Mouse (Mus musculus) liver, embryonic 13.5 days (tissue): ENCODE results near the gene Ube2o. TPM values are rescaled to one million over a fixed set of nuclear protein-coding genes. Genes with fewer than 3 reads are reported as not detected.

Experiments
- ATAC-seq: fragments of 200-750 bp; cut with Nextera tagmentation; 2 replicates; pipeline ENCODE4 v1.8.0; 2017; ENCODE audit warnings: low read depth, mild to moderate bottlenecking, moderate number of reproducible peaks, moderate library complexity
- DNase-seq: peaks from one replicate; pipeline ENCODE4 v3.0.0; 2022
- H3K27ac ChIP-seq: fragments of 300-500 bp; sonication (generic); 2 replicates; pipeline ENCODE4 v1.5.1; 2015; ENCODE audit warnings: moderate library complexity, mild to moderate bottlenecking, inconsistent platforms
- H3K27me3 ChIP-seq: fragments of 300-500 bp; sonication (generic); 2 replicates; pipeline ENCODE4 v1.6.1; 2015; ENCODE audit warnings: mild to moderate bottlenecking, inconsistent platforms
- H3K36me3 ChIP-seq: fragments of 300-500 bp; sonication (generic); 2 replicates; pipeline ENCODE4 v1.6.1; 2015; ENCODE audit warnings: mild to moderate bottlenecking, inconsistent platforms
- H3K4me1 ChIP-seq: fragments of 300-500 bp; sonication (generic); replicated peaks from 2 replicates; pipeline ENCODE4 v1.6.1; 2015; ENCODE audit warnings: inconsistent platforms
- H3K4me2 ChIP-seq: fragments of 300-500 bp; sonication (generic); 2 replicates; pipeline ENCODE4 v1.6.1; 2015; ENCODE audit warnings: inconsistent platforms, mild to moderate bottlenecking, moderate library complexity
- H3K4me3 ChIP-seq: fragments of 300-500 bp; sonication (generic); replicated peaks from 2 replicates; pipeline ENCODE4 v1.5.1; 2015; ENCODE audit warnings: mild to moderate bottlenecking, inconsistent platforms
- H3K9ac ChIP-seq: fragments of 300-500 bp; sonication (generic); 2 replicates; pipeline ENCODE4 v1.6.1; 2015; ENCODE audit warnings: mild to moderate bottlenecking, inconsistent platforms
- H3K9me3 ChIP-seq: fragments of 300-500 bp; sonication (generic); replicated peaks from 2 replicates; pipeline ENCODE4 v1.6.1; 2016; ENCODE audit warnings: inconsistent platforms
- WGBS: fragments of 180-500 bp; shearing (Covaris S2); methylation state at CpG from one replicate; pipeline ENCODE4 v1.1.7; 2015; ENCODE audit not compliant: insufficient replicate concordance; 5-methylcytosine and 5-hydroxymethylcytosine counted together
- polyA plus RNA-seq: library from polyadenylated mRNA; unstranded; fragments of >200 nt; fragmentation: Nextera tagmentation; extraction: Ambion mirVana; gene quantifications from 2 replicates; pipeline ENCODE4 v1.2.1, GENCODE M21; 2015

Ube2o gene
- polyA plus RNA-seq, 1 experiment from 2014 or later = 22.1 TPM

DNA sequence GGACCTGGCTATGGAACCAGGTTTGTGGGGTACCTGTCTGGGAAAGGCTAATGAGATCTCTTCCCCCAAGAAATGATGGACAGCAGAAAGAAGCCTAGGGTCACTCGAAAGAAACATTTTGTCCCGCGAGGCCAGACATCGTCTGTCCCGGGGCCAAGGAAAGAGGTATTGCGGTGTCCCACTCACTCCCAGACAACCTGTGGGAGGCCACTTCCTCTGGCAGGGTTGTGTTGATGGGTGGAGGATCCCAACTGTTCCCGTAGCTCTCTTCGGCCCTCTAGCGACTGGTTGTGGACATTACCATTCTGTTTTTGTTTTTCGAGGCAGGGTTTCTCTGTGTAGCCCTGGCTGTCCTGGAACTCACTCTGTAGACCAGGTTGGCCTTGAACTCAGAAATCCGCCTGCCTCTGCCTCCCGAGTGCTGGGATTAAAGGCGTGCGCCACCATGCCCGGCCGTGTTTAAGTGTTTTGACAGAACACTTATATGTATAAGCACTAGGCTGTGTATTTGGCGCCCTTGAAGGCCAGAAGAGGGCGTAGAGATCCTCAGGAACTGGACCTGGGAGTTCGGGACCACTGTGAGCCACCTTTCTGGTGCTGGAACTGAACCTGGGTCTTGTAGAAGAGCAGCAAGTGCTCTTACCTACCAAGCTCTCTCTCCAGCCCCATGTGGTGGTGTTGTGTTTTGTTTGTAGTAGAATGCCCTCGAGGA lies 46.9 kb downstream of the Ube2o start:
- Histone ChIP-seq H3K27me3 (peaks cover 44% of the 10 kb centered on the region), H3K27ac (peak overlapping the region; percentile 98), H3K4me2 (peak overlapping the region; percentile 95), H3K4me1 (peaks cover 89% of the 10 kb centered on the region), H3K4me3 (peak overlapping the region; percentile 71), H3K36me3 (peaks cover 44% of the 10 kb centered on the region), H3K9ac (peak overlapping the region; percentile 91), H3K9me3 (no peaks in the 10 kb centered on the region)
- WGBS = 14% methylated on average over 20 of the region's 20 CpGs
- DNase-seq (peak; percentile 82), ATAC-seq (peak; percentile 79)

DNA sequence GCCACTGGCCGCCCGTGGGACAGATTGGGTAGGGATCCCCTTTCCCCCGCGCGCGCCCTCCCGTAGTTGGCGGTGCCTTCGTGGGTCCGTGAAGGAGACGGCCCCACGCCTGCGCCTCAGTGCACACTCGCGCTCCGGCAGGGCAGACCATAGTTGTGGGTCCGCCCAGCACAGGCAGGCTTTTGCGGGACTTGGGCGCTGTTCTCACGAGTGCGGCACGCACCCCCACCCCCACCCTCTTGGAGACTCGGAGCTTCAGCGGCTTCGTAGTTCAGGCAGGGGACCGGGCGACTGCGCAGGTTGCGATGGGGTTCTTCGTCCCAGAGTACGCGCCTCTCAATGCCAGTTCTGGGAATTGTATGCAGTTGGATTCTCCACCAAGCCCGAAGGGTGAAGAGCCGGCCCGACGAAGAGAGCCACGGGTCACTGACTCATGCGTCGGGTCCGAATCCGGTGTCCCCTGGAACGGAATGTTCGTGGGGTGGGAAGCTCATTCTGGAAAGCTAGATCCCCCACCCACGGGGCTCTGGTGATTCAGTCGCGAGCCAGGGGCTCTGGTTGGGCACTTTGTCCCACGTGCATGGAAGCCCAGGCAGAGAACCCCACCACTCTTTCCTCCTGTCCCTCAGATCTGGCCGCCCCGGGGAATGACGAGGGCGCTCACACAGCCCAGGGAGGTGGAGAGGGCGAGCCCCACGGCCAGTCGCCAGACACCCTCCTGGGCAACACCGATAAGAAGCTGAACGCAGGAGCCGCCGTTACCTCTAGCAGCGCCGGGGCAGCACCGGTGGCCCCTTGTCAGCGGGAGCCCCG lies 47.7 kb downstream of the Ube2o start:
- no peaks in the 10 kb centered on the region for H3K9me3 ChIP-seq
- ATAC-seq (peak; percentile 86), DNase-seq (peak; percentile 89)
- peaks cover 45% of the 10 kb centered on the region for H3K27me3 ChIP-seq
- peak overlapping the region; percentile 95 for H3K4me2 ChIP-seq
- H3K9ac ChIP-seq = peak overlapping the region; percentile 91
- peaks cover 36% of the 10 kb centered on the region for H3K36me3 ChIP-seq
- WGBS = 1% methylated on average over 63 of the region's 63 CpGs
- H3K4me1 ChIP-seq = peaks cover 81% of the 10 kb centered on the region
- peak overlapping the region; percentile 71 for H3K4me3 ChIP-seq
- H3K27ac ChIP-seq = peak overlapping the region; percentile 98

GRCm38 (mm10) chr11:116532810-116533338 lies 48.4 kb downstream of the Ube2o start:
- Histone ChIP-seq H3K4me2 (peak overlapping the region; percentile 95), H3K4me1 (peaks cover 75% of the 10 kb centered on the region), H3K4me3 (peak overlapping the region; percentile 71), H3K36me3 (peaks cover 29% of the 10 kb centered on the region), H3K27ac (peak overlapping the region; percentile 98), H3K9me3 (no peaks in the 10 kb centered on the region), H3K27me3 (peaks cover 52% of the 10 kb centered on the region), H3K9ac (peak overlapping the region; percentile 91)
- WGBS = under 1% methylated on average over 50 of the region's 50 CpGs
- ATAC-seq (peak; percentile 56), DNase-seq (peak; percentile 77)

- peak overlapping the region; percentile 95 for H3K4me2 ChIP-seq
- peaks cover 57% of the 10 kb centered on the region for H3K27me3 ChIP-seq
- H3K9ac ChIP-seq = peak overlapping the region; percentile 91
- no peaks in the 10 kb centered on the region for H3K9me3 ChIP-seq
- ATAC-seq (no peak), DNase-seq (peak; percentile 71)
- H3K4me1 ChIP-seq = peaks cover 69% of the 10 kb centered on the region
- peak overlapping the region; percentile 98 for H3K27ac ChIP-seq
- H3K4me3 ChIP-seq = peak overlapping the region; percentile 71
- peaks cover 24% of the 10 kb centered on the region for H3K36me3 ChIP-seq
- under 1% methylated on average over 30 of the region's 30 CpGs for WGBS
Measured at GRCm38 (mm10) chr11:116532262-116532809, 48.9 kb downstream of the Ube2o start.

- H3K9ac ChIP-seq = peak overlapping the region; percentile 91
- H3K4me3 ChIP-seq = peak overlapping the region; percentile 71
- H3K9me3 ChIP-seq = no peaks in the 10 kb centered on the region
- H3K4me1 ChIP-seq = peaks cover 62% of the 10 kb centered on the region
- ATAC-seq (no peak), DNase-seq (peak; percentile 45)
- H3K4me2 ChIP-seq = peak overlapping the region; percentile 95
- peak overlapping the region; percentile 98 for H3K27ac ChIP-seq
- peaks cover 63% of the 10 kb centered on the region for H3K27me3 ChIP-seq
- peaks cover 17% of the 10 kb centered on the region for H3K36me3 ChIP-seq
- WGBS = 3% methylated on average over 48 of the region's 48 CpGs
Measured at GRCm38 (mm10) chr11:116531371-116532191, 49.7 kb downstream of the Ube2o start.

DNA sequence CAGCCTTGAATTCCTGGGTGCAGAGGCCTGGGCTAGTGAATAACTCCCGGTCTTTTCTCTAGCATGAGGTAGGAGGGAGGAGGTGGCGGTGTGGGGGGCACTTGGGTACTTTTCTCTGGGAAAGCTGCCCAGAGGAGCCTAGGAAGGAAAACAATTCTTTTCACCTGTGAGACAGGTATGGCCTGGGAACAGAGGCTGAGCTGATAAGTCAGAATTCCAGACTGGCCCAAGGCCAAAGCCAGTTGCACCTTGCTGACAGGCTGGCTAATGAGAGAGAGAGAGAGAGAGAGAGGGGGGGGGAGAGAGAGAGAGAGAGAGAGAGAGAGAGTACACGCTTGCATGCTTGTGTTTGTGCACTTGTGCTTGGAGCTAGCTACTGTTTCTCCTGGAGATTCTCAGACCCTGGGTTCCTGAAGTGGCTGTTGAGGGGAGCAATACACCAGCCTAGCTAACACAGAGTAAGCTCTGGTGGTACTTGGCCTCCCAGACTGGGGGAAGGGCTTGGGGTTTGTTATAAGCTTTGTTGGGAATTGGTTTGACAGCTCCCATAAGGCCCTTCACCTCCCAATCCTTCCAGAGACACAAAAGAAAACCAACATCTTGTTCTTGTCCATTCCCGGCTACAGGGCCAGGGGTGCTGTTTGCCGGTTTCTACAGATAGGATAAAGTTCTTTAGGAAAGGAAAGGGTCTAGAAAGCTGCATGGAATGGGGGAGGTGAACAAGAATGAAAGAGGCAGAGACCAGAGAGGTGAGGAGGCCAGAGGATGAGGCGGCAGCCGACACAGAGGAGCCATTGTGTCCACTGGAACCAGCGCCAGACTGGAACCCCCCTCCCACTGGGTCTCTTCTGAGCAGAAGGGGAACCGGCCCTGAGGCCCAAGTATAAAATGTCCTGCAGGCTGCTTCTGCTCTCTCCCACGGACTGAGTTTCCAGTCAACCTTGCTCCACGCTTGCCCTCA lies 50.8 kb downstream of the Ube2o start, which contains the start of gene Sphk1:
Sphk1 (plus strand) TSS at position 739 of the 961 bp plus-strand sequence.
- Histone ChIP-seq H3K9ac (peak within 1 kb of the TSS; percentile 91), H3K4me1 (peaks cover 51% of the 10 kb centered on the region), H3K4me3 (peak within 1 kb of the TSS; percentile 71), H3K36me3 (peaks cover 5% of the 10 kb centered on the region), H3K27ac (peak within 1 kb of the TSS; percentile 98), H3K27me3 (peaks cover 71% of the 10 kb centered on the region), H3K9me3 (no peaks in the 10 kb centered on the region), H3K4me2 (peak within 1 kb of the TSS; percentile 95)
- ATAC-seq (no peak), DNase-seq (no peak)
- 42% methylated on average over 11 of the region's 11 CpGs for WGBS

GRCm38 (mm10) chr11:116528636-116529320 lies 52.5 kb downstream of the Ube2o start:
- H3K27ac ChIP-seq = 0 out of 2 replicates have a peak overlapping the region, but pooled peaks have one; percentile 7
- H3K27me3 ChIP-seq = peaks cover 76% of the 10 kb centered on the region
- ATAC-seq = no peak
- H3K36me3 ChIP-seq = no peaks in the 10 kb centered on the region
- no peak overlapping the region for H3K4me3 ChIP-seq
- no peaks in the 10 kb centered on the region for H3K9me3 ChIP-seq
- DNase-seq = no peak
- 82% methylated on average over 8 of the region's 8 CpGs for WGBS
- H3K9ac ChIP-seq = no peak overlapping the region
- H3K4me2 ChIP-seq = no peak overlapping the region
- peaks cover 36% of the 10 kb centered on the region for H3K4me1 ChIP-seq

GRCm38 (mm10) chr11:116523699-116524189 lies 57.5 kb downstream of the Ube2o start:
- 45% methylated on average over 5 of the region's 5 CpGs for WGBS
- Histone ChIP-seq H3K27me3 (peaks cover 62% of the 10 kb centered on the region), H3K36me3 (no peaks in the 10 kb centered on the region), H3K4me3 (no peak overlapping the region), H3K4me1 (peaks cover 27% of the 10 kb centered on the region), H3K9ac (no peak overlapping the region), H3K27ac (no peak overlapping the region), H3K9me3 (no peaks in the 10 kb centered on the region), H3K4me2 (no peak overlapping the region)
- DNase-seq (no peak), ATAC-seq (no peak)

DNA sequence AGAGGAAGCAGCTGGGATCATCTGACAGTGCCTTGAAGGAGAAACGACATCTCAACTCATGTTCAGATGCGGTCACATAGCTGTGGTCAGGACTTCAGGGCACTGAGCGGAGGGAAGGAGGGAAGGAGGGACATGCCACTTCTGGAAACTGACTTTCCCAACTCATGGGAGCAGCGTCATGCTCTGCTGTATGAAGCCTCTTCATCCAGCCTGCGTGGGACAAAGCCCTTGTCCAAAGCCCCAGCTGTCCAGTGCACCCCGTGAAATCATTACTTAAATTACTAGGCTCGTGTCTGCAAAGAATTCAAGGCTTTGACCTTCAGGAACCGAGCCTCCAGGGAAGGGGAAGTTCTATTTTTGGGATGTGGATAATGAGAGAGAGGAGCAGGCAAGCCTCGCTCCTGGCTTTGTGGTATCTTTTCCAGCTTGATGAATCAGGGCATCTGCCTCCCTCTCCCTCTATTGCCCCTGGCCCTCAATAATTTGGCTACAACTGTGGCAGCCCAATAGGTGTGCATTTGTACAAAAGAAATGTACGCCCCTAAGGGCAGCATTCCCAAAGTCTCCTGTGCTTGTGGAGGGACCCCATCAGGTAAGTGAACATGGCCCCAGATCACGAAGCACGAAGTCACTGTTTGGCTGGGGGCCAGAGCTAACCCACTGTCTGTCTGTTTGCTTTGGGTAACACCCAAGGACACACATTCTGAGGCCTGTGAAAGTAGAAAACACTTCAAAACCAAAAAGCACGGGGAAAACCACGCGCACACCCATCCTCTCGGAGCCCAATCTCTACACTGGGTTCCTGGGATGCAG lies 58.2 kb downstream of the Ube2o start:
- H3K4me2 ChIP-seq = no peak overlapping the region
- H3K9me3 ChIP-seq = no peaks in the 10 kb centered on the region
- H3K27ac ChIP-seq = no peak overlapping the region; the same call in 1 of the 2 replicates
- no peak overlapping the region for H3K4me3 ChIP-seq
- WGBS = 44% methylated on average over 16 of the region's 16 CpGs
- ATAC-seq (no peak), DNase-seq (no peak)
- no peaks in the 10 kb centered on the region for H3K36me3 ChIP-seq
- peaks cover 31% of the 10 kb centered on the region for H3K4me1 ChIP-seq
- peaks cover 59% of the 10 kb centered on the region for H3K27me3 ChIP-seq
- H3K9ac ChIP-seq = no peak overlapping the region
